Mouse (Mus musculus): Measurements from ENCODE around the gene Ammecr1.

GRCm38 (mm10) chrX:142813146-142813545 lies 153.4 kb downstream of the Ammecr1 start:
- TF ChIP-seq CHD2 (IDR thresholded peaks at IDR 0.05; ENCODE audit: low read depth, low read length) = no peak
- TF ChIP-seq MAFK (IDR thresholded peaks at IDR 0.05; ENCODE audit: insufficient read depth, low read depth, low read length) = no peak
- no peak for TF ChIP-seq ZNF384 (IDR thresholded peaks at IDR 0.05; ENCODE audit: low read depth, low read length)
- TF ChIP-seq HCFC1 (IDR thresholded peaks at IDR 0.05; ENCODE audit: borderline replicate concordance, insufficient read depth, low read length) = no peak
- no peak for TF ChIP-seq ZC3H11A (IDR thresholded peaks at IDR 0.05; ENCODE audit: borderline replicate concordance, low read depth, low read length)

Data from ES-E14 (cell line).